Mouse (Mus musculus) spleen, postnatal 36 days (tissue): Measurements from ENCODE around the gene Hsd3b7.
A peak's percentile ranks its signal among the peaks of the same experiment; 100 is the strongest.
"Not testable (repeated sequence)": the region's sequence is repeated elsewhere in the genome, so short reads cannot be mapped to it uniquely, and the experiment has no call there.

ENCODE experiments used
- DNase-seq, 2 experiments: peaks; one replicate each; pipeline ENCODE4 v3.0.0; 2022; ENCODE audit warnings: low spot score in 2 of 2, mixed read lengths in 1 of 2

The Hsd3b7 gene

DNA sequence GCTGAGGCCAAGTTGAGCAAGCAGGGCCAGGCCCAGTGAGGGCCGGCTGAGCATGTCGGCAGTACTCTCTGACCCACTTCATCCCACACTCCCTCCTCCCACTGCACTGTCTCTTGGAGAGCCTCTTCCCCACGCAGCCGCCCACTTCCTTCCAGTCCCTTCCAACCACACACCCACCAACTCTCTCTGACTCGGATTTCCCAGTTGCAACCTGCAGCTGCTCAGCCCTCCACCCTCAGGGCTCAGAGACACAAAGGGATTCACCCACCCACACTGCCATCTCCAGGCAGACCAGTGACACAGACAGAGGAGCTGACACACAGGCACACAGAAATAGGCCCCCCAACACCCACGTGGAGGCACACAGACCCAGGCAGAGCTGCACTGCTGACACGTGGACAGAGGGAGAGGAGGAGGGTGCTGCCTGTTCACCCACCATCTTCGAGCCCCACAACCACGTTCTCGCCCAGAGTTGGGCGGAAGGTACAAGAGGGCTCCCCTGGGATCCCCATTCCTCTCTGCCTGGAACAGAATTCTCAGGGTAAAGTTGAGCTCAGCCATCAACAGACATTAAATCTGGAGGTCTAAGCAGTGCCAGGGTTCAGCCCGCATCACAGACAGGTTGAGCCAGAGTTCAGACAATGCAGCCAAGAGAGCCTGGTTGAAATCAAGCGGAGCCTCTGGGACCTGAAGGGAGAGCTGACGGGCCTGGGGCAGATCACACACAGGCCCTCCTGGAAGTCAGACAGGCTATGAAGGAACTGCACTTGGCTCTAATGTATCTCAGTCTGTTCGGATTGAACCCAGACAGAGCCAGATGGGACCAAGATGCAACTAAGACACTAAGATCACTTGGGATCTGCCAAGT lies 15.8 kb downstream of the Hsd3b7 start:
- DNase-seq: peak; percentile 17

DNA sequence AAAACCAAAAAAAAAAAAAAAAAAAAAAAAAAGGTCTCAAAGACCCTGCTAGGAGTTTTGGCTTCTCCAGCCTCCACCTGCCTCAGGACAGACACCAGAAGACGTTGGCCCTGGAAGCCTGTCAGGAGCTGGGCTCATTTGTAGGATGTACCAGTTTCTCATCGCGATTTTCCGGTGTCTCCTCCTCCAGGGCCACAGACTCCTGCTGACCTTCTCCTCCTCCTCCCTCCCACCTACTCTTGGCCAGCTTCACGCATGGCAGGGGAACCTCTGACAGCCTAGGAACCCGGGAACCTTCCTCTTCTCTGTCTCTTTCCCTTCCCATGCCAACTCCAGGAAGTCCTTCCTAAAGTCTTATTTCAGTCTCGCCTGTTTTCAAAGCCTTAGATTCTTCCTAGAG lies 16.6 kb downstream of the Hsd3b7 start:
- DNase-seq: no peak

GRCm38 (mm10) chr7:127817776-127818175 lies 17.4 kb downstream of the Hsd3b7 start:
- DNase-seq: no peak

DNA sequence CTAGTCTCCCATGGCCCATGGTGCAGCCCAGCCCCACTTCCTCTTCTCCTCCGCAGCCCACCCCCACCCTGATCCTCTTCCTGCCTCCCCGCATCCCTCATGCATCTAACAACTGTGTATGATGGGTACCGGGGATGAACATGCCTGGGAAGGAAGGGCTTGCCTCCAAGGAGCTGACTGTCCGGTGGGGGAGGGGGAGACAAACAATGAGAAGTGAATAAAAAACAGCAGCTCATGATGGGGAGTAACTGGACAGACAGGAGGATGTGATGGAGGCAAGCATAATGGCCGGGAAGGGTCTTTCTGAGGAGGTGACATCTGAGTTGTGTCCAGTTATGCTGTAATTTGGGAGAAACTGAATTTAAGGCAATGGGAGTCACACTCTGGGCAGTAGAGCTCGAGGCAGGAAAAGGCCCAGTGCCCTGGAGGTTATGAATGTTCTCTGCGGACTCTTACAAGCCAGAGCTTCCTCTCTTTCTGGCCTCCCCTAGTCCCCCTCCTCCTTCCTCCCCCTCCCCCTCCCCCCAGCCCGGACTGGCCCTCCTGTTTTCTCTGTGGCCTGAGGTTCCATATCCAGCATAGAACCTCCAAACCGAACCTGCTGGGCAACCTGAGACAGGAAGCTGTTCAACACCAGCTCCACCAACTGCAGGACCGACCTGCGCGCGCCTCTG lies 20.6 kb downstream of the Hsd3b7 start:
- no peak for DNase-seq

GRCm38 (mm10) chr7:127822494-127822893 lies 22.1 kb downstream of the Hsd3b7 start:
- no peak for DNase-seq

DNA sequence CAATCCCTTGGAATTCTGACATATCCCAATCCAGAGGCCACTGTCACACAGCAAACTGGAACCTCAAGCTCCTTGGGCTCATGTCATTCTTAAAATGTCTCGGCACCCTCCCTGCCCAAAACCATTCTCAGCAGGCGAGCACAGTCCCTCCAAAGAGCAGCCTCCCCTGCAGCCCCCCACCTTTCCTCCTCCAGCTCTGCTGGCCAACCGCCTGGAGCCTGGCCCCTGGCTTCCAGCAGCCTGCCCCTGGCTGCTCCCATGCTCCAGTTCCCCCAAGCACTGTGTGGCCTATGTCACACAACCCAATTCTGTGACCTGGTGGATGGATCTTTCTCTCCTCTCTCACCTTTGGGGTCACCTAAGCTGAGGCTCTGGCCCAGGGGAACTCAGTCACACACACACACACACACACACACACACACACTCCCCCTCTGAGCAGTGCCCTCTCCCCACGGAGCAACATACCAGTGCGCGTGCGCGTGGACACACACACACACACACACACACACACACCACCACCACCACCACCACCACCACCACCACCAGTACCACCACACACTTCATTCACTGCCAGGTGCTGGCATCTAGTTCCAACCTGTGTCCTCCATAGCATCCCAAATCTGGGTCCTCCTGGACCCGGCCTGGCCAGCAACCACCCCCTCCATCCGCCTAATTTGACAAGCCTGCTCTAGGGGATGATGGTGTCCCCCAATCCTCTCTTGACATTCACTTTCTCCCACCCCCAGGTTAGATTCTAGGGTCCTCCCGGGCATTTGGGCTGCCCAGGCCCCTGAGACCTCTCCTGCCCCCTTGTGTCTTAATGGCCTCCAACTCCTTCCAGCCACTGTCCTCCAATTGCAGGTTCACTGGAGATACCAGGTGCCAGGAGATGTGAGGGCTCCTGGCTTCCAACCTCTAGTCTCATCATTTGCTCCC lies 23.1 kb downstream of the Hsd3b7 start:
- no peak for DNase-seq

DNA sequence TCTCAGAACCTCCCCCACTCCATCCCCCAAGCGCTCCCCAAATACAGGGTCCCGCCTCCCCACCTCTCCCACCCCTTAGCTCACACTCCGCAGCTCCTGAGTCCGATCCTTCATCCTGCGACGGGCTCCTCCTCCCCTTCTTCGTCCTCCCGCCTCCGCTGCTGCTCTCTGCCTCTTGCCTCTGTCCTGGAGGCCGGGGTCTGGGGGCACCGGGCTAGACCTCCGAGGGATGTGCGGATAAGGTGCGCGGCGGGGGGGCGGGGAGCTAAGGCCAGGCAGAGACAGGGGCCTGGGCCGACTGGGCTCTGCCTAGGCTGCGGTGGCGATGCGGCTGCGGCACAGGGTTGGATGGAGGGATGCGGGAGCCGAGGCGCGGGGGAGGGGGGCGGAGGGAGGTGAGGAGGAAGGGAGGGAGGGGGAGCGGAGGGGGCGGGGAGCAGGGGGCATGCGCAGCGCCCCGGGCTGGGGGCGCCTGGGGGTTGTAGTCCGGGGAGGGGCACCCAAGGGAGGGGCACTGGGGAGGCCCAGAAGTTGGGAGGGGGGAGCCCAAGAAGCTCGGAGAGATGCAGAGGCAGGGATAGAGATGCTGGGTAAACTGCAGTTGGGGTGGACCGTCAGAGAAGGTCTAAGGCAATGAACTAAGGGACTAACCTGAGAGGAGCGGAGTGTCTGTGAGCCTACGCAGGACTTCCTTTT lies 23.9 kb downstream of the Hsd3b7 start, which contains the start of the genes Stx4a and Stx1b:
Gene Stx4a (plus strand): TSS at position 119 of the 696 bp plus-strand sequence.
Gene Stx1b (minus strand): TSS at position 374 of the 696 bp plus-strand sequence.
- DNase-seq: no peak

- no peak for DNase-seq
Measured at GRCm38 (mm10) chr7:127835550-127835949, 35.1 kb downstream of the Hsd3b7 start.

DNA sequence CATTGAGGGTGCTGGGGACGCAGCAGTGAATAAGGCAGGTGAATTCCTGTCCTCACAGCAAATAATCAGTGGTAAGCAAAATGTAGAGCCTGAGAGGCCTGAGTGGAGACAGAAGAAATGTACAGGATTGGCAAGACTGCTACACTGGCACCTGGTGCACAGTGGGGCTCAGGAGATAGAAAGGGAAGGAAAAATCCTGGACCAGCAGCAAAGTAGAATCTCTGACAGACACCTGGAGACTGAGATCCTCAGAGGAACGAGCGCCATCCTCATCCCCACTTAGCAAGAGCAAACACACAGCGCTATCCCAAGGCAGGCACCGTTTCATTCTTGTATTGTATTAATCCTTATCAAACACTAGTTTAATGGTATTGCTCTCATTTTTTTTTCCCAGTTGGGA lies 37.1 kb downstream of the Hsd3b7 start:
- DNase-seq: no peak

- DNase-seq: not testable (repeated sequence)
Measured at GRCm38 (mm10) chr7:127837878-127838277, 37.5 kb downstream of the Hsd3b7 start.

GRCm38 (mm10) chr7:127840031-127840430 lies 39.6 kb downstream of the Hsd3b7 start:
- not testable (repeated sequence) for DNase-seq

DNA sequence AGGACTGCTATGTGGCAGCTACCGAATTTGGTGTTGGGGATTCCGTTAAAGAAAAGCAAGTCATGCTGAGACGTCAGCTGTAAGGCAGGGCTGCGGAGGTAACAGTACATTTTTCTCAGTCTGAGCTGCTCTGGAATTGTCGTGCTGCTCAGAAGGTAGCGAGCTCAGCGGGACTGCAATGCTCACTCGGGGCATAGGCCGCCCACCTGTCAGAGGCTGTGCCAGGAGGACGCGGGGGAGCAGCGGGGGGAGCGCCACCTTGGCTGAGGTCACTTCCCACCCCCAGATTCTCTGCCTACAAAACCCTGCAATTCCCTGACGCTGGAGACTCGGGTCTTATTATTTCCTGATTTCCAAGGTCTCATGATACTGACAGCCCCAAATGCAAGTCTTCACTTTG lies 40.5 kb downstream of the Hsd3b7 start:
- DNase-seq: peak; percentile 38 to 48

GRCm38 (mm10) chr7:127841340-127842000 lies 41.1 kb downstream of the Hsd3b7 start:
- DNase-seq: peak; percentile 90 to 92

GRCm38 (mm10) chr7:127842001-127842718 lies 41.8 kb downstream of the Hsd3b7 start:
- peak; percentile 82 to 86 for DNase-seq

DNA sequence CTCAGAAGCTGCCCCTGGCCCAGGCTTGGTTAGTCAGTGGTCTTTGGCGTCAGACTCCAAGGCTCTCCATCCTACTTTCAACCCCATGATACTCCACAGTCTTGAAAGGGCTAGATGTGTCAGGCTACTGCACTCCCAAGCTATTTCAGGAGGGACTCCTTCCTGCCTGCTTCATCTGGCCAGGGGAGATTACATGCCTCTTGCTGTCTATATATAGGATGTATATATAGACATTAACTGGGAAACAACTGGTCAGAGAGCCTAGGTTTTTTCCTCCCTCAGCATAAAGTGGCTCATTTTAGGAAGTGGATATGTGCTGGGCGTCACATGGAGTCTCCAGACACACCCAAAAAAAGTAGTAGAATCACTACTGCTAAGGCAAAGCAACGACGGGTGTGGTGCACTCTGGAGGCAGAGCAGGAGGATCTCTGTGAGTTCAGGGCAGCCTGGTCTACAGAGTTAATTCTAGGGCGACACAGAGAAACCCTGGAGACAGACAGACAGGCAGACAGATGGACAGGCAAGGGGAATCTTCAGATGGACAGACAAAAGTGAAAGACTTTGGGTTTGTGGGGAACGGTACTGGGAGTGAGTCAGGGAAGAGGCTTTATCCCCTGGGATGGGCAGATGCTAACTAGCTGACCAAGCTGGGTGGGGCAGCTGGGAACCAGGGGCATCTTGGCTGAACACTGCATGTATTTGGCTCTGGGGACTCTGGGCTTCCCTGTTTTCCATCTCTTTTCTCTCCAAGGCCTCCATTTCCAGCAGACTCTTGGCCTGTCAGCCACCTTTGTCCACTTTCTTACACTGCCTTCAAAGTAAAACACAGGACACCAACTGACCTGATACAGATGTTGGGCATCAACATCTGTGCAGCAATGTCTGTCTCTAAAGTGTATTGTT lies 49.8 kb downstream of the Hsd3b7 start:
- no peak for DNase-seq

GRCm38 (mm10) chr7:127850906-127851305 lies 50.5 kb downstream of the Hsd3b7 start:
- DNase-seq: no peak
